Mouse (Mus musculus) CH12.LX (cell line): ENCODE data around the gene Usp19.

Experiments used
- CTCF ChIP-seq, 2 experiments: IDR thresholded peaks in 1 of 2; conservative IDR thresholded peaks in 1 of 2; 2 replicates each; pipeline ENCODE4 v1.5.1; 2011 to 2012; ENCODE audit warnings: low read depth in 2 of 2, low read length in 2 of 2, improper control_type of control experiment in 1 of 2, inconsistent platforms in 1 of 2, mild to moderate bottlenecking in 1 of 2, moderate library complexity in 1 of 2
- EP300 ChIP-seq: IDR thresholded peaks from 2 replicates; pipeline ENCODE4 v1.6.1; 2011; ENCODE audit warnings: low read length, improper control_type of control experiment
- MAFK ChIP-seq: IDR thresholded peaks from 2 replicates; pipeline ENCODE4 v1.6.1; 2011; ENCODE audit warnings: low read length, improper control_type of control experiment; ENCODE audit not compliant: insufficient replicate concordance
- MAZ ChIP-seq: IDR thresholded peaks from 2 replicates; pipeline ENCODE4 v1.6.1; 2012; ENCODE audit warnings: low read depth, mild to moderate bottlenecking, inconsistent platforms, low read length, improper control_type of control experiment, moderate library complexity
- POLR2A ChIP-seq: IDR thresholded peaks from 2 replicates; pipeline ENCODE4 v1.6.1; 2011; ENCODE audit warnings: low read depth, mild to moderate bottlenecking, improper control_type of control experiment, low read length
- RCOR1 ChIP-seq: conservative IDR thresholded peaks from 2 replicates; pipeline ENCODE4 v1.6.1; 2012; ENCODE audit warnings: low read depth, mild to moderate bottlenecking, inconsistent platforms, low read length, improper control_type of control experiment
- TCF12 ChIP-seq: IDR thresholded peaks from 2 replicates; pipeline ENCODE4 v1.6.1; 2014; ENCODE audit warnings: low read depth, mild to moderate bottlenecking, inconsistent platforms, low read length, improper control_type of control experiment
- ZMIZ1 ChIP-seq: IDR thresholded peaks from 2 replicates; pipeline ENCODE4 v1.6.1; 2012; ENCODE audit warnings: low read depth, mild to moderate bottlenecking, inconsistent platforms, low read length, improper control_type of control experiment
- ZNF384 ChIP-seq: IDR thresholded peaks from 2 replicates; pipeline ENCODE4 v1.6.1; 2012; ENCODE audit warnings: low read depth, low read length, improper control_type of control experiment, inconsistent platforms

DNA sequence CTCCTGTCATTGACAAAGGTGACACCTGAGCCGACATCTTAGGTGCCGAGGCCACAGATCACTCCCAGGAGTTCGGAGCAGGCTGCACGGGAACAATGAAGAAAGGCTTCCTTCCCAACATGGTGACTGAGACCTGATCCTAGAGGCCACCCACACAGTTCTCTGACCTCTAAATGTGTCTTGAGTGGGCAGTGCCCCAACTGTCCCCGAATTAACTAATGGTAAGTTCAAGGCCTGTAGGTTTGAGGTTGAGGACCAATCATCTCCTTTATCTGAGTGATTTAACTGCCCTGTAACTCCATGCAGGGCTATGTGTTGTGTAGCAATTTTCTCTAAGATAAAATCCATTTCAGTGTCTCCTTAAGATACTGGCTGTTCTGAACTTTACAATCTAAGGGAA is 21.0 kb upstream of the Usp19 start:
- no peak for TF ChIP-seq CTCF (conservative IDR thresholded peaks at IDR 0.05 in 1 of 2, IDR thresholded peaks at IDR 0.05 in 1 of 2; ENCODE audit: low read depth in 2 of 2, low read length in 2 of 2)
- TF ChIP-seq POLR2A = no peak
- TF ChIP-seq MAFK = no peak
- TF ChIP-seq RCOR1 = no peak
- no peak for TF ChIP-seq ZNF384
- no peak for TF ChIP-seq EP300
- TF ChIP-seq MAZ = no peak
- no peak for TF ChIP-seq TCF12
- no peak for TF ChIP-seq ZMIZ1
